Mouse (Mus musculus) embryonic facial prominence, embryonic 12.5 days (tissue): ENCODE measurements around the gene Cgnl1. TPM values are rescaled to one million over a fixed set of nuclear protein-coding genes. Genes with fewer than 3 reads are reported as not detected.
A peak's percentile ranks its signal among the peaks of the same experiment; 100 is the strongest.

Experiments
- ATAC-seq: fragments of 200-750 bp; cut with Nextera tagmentation; 2 replicates; pipeline ENCODE4 v1.8.0; 2017; ENCODE audit not compliant: insufficient number of reproducible peaks, insufficient read depth, low FRiP score, low TSS enrichment
- H3K27ac ChIP-seq: fragments of 300-500 bp; sonication (generic); 2 replicates; pipeline ENCODE4 v1.5.1; 2016; ENCODE audit warnings: mild to moderate bottlenecking
- H3K27me3 ChIP-seq: fragments of 300-500 bp; sonication (generic); 2 replicates; pipeline ENCODE4 v1.6.1; 2016; ENCODE audit warnings: mild to moderate bottlenecking, moderate library complexity
- H3K36me3 ChIP-seq: fragments of 300-500 bp; sonication (generic); 2 replicates; pipeline ENCODE4 v1.6.1; 2016; ENCODE audit warnings: mild to moderate bottlenecking
- H3K4me1 ChIP-seq: fragments of 300-500 bp; sonication (generic); 2 replicates; pipeline ENCODE4 v1.6.1; 2016
- H3K4me2 ChIP-seq: fragments of 300-500 bp; sonication (generic); replicated peaks from 2 replicates; pipeline ENCODE4 v1.6.1; 2016; ENCODE audit warnings: mild to moderate bottlenecking, moderate library complexity
- H3K4me3 ChIP-seq: fragments of 300-500 bp; sonication (generic); 2 replicates; pipeline ENCODE4 v1.5.1; 2016; ENCODE audit warnings: mild to moderate bottlenecking
- H3K9ac ChIP-seq: fragments of 300-500 bp; sonication (generic); 2 replicates; pipeline ENCODE4 v1.6.1; 2016; ENCODE audit warnings: mild to moderate bottlenecking, moderate library complexity
- H3K9me3 ChIP-seq: fragments of 300-500 bp; sonication (generic); 2 replicates; pipeline ENCODE4 v1.6.1; 2016; ENCODE audit warnings: mild to moderate bottlenecking, moderate library complexity
- WGBS: fragments of 180-500 bp; shearing (Covaris S2); methylation state at CpG from one replicate; pipeline ENCODE4 v1.1.7; 2016; 5-methylcytosine and 5-hydroxymethylcytosine counted together
- polyA plus RNA-seq: library from polyadenylated mRNA; unstranded; fragments of >200 nt; fragmentation: Nextera tagmentation; extraction: Ambion mirVana; gene quantifications from 2 replicates; pipeline ENCODE4 v1.2.1, GENCODE M21; 2016

The Cgnl1 gene
- polyA plus RNA-seq, 1 experiment from 2014 or later, result 9.6 TPM

DNA sequence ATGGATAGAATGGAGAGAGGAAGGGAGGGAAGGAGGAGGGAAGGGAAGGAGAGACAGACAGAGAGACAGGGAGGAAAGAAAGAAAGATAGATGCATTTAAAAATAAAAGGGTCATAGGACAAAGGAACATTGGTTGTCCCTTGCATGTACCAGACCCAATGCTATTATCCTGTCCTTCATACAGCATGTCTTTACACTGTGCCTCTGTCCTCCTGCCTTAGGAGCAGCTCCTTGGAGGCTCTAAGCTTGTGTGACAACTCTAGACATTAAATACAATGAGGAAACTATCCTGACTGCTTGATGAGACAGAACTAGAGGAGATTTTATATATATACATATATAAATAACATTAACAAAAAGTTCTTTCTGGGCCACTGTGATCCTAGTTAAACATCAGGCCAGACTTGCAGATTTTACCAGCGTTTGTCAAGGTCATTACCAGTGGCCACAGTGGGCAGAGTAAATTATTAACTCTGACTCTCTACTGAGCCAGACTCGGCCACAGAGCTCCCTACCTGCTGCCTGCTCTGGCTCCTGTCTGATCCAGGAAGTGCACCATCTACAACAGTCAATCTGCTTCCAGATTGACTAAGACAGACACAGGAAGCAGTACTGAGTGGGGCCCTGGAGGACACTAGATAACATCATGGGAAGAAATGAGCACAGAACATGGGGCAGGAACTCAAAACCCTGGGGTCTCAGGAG lies 81.9 kb downstream of the Cgnl1 start:
- Histone ChIP-seq H3K4me3 (no peak overlapping the region), H3K27ac (no peak overlapping the region), H3K4me2 (no peak overlapping the region), H3K4me1 (peaks cover 3% of the 10 kb centered on the region; the same call in 1 of the 2 replicates), H3K9me3 (no peaks in the 10 kb centered on the region), H3K9ac (no peak overlapping the region), H3K36me3 (no peaks in the 10 kb centered on the region), H3K27me3 (no peaks in the 10 kb centered on the region)
- 79% methylated on average over 2 of the region's 2 CpGs for WGBS
- no peak for ATAC-seq

DNA sequence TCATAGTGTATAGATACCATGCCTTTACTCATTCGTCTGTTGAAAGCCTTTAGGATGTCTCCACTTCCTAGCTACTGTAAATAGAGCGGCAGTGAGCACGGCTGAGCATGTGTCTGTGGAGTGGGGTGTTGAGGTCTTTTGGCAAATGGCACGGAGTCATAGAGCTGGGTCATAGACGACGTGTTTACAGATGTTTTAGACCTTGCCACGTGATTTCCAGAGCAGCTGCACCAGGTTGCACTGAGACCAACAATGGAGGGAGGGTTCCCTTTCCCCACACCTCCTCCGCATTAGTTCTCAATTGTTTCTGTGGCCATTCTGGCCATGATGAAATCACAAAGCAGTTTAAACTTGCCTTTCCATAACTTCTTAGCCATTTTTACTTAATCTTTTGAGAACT lies 84.9 kb downstream of the Cgnl1 start:
- ATAC-seq, result no peak
- 84% methylated on average over 8 of the region's 8 CpGs for WGBS

GRCm38 (mm10) chr9:71684772-71685171 lies 86.6 kb downstream of the Cgnl1 start:
- Histone ChIP-seq H3K4me3 (no peak overlapping the region), H3K4me1 (no peaks in the 10 kb centered on the region), H3K9ac (no peak overlapping the region), H3K9me3 (no peaks in the 10 kb centered on the region), H3K27me3 (no peaks in the 10 kb centered on the region), H3K27ac (no peak overlapping the region), H3K4me2 (no peak overlapping the region), H3K36me3 (no peaks in the 10 kb centered on the region)
- no peak for ATAC-seq
- WGBS, result 79% methylated on average over 3 of the region's 3 CpGs

More for the DNA sequence above, 84.9 kb downstream of the Cgnl1 start:
- no peaks in the 10 kb centered on the region for H3K27me3 ChIP-seq
- no peak overlapping the region for H3K4me3 ChIP-seq
- no peak overlapping the region for H3K9ac ChIP-seq
- H3K9me3 ChIP-seq, result no peaks in the 10 kb centered on the region
- H3K4me1 ChIP-seq, result no peaks in the 10 kb centered on the region
- no peak overlapping the region for H3K27ac ChIP-seq
- no peaks in the 10 kb centered on the region for H3K36me3 ChIP-seq
- no peak overlapping the region for H3K4me2 ChIP-seq

DNA sequence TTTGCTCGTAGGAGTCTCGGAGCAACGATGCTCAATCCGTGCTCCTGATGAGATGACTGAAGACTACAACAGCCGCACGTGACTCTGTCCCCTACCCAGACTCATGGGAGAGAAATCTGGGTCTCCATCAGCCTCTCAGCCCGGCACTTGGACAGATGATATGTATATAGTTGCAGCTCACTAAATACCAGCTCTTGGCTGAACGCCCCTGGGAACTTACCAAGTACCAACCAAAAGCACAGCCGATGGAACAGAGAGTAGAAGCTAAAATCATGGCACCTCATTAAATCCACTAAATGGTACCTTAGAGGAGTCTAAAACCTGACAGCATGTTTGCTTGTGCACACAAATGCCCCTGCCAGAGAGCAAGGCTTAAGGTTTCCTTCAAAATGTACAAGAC lies 91.0 kb downstream of the Cgnl1 start:
- Histone ChIP-seq H3K4me3 (no peak overlapping the region), H3K27ac (no peak overlapping the region), H3K4me2 (no peak overlapping the region), H3K4me1 (no peaks in the 10 kb centered on the region), H3K9me3 (no peaks in the 10 kb centered on the region), H3K27me3 (no peaks in the 10 kb centered on the region), H3K9ac (no peak overlapping the region), H3K36me3 (no peaks in the 10 kb centered on the region)
- WGBS, result 85% methylated on average over 9 of the region's 9 CpGs
- no peak for ATAC-seq

DNA sequence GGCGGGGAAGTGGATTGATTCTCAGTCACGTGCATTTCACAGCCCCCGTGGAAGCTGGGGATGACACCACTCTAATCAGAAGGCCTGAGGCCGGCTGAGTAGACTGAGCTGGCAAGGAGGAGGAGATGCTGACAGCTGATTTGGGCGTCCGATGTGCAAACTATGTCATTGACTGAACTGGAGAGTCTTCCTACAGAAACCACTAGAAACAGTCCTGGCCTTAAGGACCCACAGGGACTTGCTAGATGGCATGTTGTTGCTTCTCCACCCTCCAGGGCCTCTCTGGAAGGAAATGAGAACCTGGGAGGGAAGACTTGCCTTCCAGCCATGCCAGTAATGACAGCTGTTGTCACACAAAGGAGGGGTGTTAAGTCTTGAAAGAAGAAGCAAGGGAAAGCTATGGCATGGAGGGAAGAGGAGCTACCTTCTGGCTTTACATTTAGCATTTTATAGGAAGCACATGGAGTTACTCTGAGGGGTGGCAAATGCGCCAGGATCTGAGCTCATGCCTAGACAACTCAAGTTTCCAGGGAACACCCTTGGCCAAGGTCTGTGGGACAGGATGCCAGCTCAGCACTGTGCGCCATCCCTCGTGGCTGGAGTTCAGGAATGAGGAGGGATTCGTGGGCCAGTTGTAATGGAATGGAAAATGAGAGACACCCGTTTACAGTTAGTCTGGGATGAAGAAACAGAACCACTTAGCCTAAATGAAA lies 92.1 kb downstream of the Cgnl1 start:
- Histone ChIP-seq H3K9ac (no peak overlapping the region), H3K4me2 (no peak overlapping the region), H3K4me3 (no peak overlapping the region), H3K4me1 (no peaks in the 10 kb centered on the region), H3K36me3 (no peaks in the 10 kb centered on the region), H3K9me3 (no peaks in the 10 kb centered on the region), H3K27me3 (no peaks in the 10 kb centered on the region), H3K27ac (no peak overlapping the region)
- no peak for ATAC-seq
- WGBS, result 72% methylated on average over 11 of the region's 11 CpGs

DNA sequence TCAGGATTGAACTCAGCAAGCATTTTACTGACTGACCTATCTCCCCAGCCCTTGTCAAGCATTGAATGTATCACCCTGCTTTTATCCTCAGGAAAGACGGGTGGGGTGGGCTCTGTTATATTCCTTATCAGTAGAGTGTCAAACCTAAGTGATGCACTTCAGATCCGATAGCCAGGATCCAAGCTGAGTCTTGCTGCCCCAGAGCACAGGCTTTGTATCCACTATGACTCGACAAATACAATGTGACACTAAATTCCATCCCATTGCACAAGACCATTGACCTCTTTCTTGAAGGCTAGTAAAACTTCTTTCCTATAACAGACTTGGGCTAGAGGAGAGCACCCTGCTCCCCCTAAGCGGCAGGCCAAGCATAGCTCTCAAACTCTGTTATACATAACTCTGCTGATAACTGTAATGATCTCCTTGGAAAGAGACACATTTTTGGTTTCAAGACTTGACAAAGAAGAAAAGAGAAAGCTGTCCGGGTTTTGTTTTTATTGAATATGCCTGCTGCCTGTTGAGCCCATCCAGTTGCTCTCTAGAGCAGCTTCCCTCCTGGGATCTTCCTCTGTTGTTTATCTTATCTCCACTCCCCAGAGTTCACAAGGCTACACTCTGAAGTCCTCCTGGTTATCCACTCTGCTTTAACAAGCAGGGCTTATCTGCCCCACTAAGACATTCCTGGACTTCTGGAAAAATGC lies 94.3 kb downstream of the Cgnl1 start:
- H3K36me3 ChIP-seq, result no peaks in the 10 kb centered on the region
- H3K9me3 ChIP-seq, result no peaks in the 10 kb centered on the region
- 79% methylated on average over 5 of the region's 5 CpGs for WGBS
- no peaks in the 10 kb centered on the region for H3K4me1 ChIP-seq
- no peaks in the 10 kb centered on the region for H3K27me3 ChIP-seq
- H3K9ac ChIP-seq, result no peak overlapping the region
- no peak overlapping the region for H3K4me2 ChIP-seq
- ATAC-seq, result no peak
- H3K4me3 ChIP-seq, result no peak overlapping the region
- H3K27ac ChIP-seq, result no peak overlapping the region

GRCm38 (mm10) chr9:71675799-71676414 lies 95.5 kb downstream of the Cgnl1 start:
- no peaks in the 10 kb centered on the region for H3K36me3 ChIP-seq
- WGBS, result 44% methylated on average over 3 of the region's 3 CpGs
- H3K9ac ChIP-seq, result no peak overlapping the region
- no peaks in the 10 kb centered on the region for H3K9me3 ChIP-seq
- no peak overlapping the region for H3K4me3 ChIP-seq
- H3K27ac ChIP-seq, result peak overlapping the region; percentile 32; the same call in 1 of the 2 replicates
- no peaks in the 10 kb centered on the region for H3K4me1 ChIP-seq
- no peak overlapping the region for H3K4me2 ChIP-seq
- ATAC-seq, result peak; percentile 22; the same call in 1 of the 2 replicates
- no peaks in the 10 kb centered on the region for H3K27me3 ChIP-seq

DNA sequence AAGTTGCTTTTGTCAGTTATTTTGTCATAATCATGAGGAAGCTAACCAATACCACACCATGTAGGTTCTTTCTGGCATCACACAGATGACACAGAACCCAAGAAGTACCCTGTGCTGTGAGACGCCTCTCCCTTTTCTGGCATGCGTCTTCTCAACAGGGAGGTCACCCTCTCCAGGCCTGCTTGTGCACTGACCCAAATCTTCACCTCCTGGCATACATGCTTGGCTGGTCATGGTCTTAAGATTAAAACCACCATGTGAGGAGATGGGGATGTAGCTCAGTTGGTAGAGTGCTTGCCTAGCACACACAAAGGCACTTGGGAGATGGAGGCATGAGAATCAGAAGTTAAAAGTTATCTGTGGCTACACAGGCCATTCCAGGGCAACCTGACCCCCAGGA lies 96.2 kb downstream of the Cgnl1 start:
- H3K36me3 ChIP-seq, result no peaks in the 10 kb centered on the region
- H3K27me3 ChIP-seq, result no peaks in the 10 kb centered on the region
- no peaks in the 10 kb centered on the region for H3K4me1 ChIP-seq
- no peak overlapping the region for H3K4me2 ChIP-seq
- ATAC-seq, result no peak
- 90% methylated on average over 2 of the region's 2 CpGs for WGBS
- H3K9me3 ChIP-seq, result no peaks in the 10 kb centered on the region
- H3K4me3 ChIP-seq, result no peak overlapping the region
- no peak overlapping the region for H3K9ac ChIP-seq
- no peak overlapping the region for H3K27ac ChIP-seq

GRCm38 (mm10) chr9:71674476-71674875 lies 96.9 kb downstream of the Cgnl1 start:
- ATAC-seq, result no peak

GRCm38 (mm10) chr9:71672495-71672894 lies 98.9 kb downstream of the Cgnl1 start:
- 96% methylated on average over 4 of the region's 4 CpGs for WGBS
- Histone ChIP-seq H3K36me3 (no peaks in the 10 kb centered on the region), H3K27ac (no peak overlapping the region), H3K27me3 (no peaks in the 10 kb centered on the region), H3K4me1 (no peaks in the 10 kb centered on the region), H3K4me3 (no peak overlapping the region), H3K9ac (no peak overlapping the region), H3K9me3 (no peaks in the 10 kb centered on the region), H3K4me2 (no peak overlapping the region)
- ATAC-seq, result no peak

More at GRCm38 (mm10) chr9:71674476-71674875, 96.9 kb downstream of the Cgnl1 start:
- H3K36me3 ChIP-seq, result no peaks in the 10 kb centered on the region
- 60% methylated on average over 5 of the region's 5 CpGs for WGBS
- H3K4me2 ChIP-seq, result no peak overlapping the region
- no peak overlapping the region for H3K9ac ChIP-seq
- no peak overlapping the region for H3K27ac ChIP-seq
- no peaks in the 10 kb centered on the region for H3K4me1 ChIP-seq
- no peaks in the 10 kb centered on the region for H3K9me3 ChIP-seq
- H3K4me3 ChIP-seq, result no peak overlapping the region
- no peaks in the 10 kb centered on the region for H3K27me3 ChIP-seq

DNA sequence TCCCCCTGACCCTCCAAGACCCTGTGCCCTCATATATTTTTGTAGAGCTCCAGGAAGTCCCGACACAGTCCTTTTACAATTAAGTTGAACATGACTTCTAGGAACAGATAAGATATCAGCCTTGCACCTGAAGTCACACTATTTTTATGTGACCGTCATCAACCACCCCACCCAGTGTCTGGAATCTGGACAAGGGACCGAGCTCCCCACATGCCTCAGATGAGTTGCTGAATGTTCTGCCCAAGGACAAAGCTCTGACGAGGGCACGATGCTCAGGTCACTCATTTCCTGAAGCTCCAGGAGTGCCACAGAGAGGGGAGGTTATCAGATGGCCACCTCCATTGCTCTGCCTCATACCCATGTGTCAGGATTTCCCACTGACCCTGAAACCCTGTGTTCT lies 100.7 kb downstream of the Cgnl1 start:
- 78% methylated on average over 5 of the region's 5 CpGs for WGBS
- peaks cover 9% of the 10 kb centered on the region for H3K4me1 ChIP-seq

More for the DNA sequence above, 100.7 kb downstream of the Cgnl1 start:
- Histone ChIP-seq H3K27ac (no peak overlapping the region), H3K4me2 (no peak overlapping the region), H3K9ac (no peak overlapping the region), H3K4me3 (no peak overlapping the region), H3K9me3 (no peaks in the 10 kb centered on the region), H3K27me3 (no peaks in the 10 kb centered on the region), H3K36me3 (no peaks in the 10 kb centered on the region)
- no peak for ATAC-seq
